Mouse (Mus musculus): ENCODE results near the gene Becn1. TPM values are rescaled to one million over a fixed set of nuclear protein-coding genes. Genes with fewer than 3 reads are reported as not detected.
"Not testable (repeated sequence)": the region's sequence is repeated elsewhere in the genome, so short reads cannot be mapped to it uniquely, and the experiment has no call there.

The Becn1 gene
- polyA plus RNA-seq, 1 experiment from 2014 or later, result 164 TPM

- H3K27me3 ChIP-seq, result no peaks in the 10 kb centered on the region
- peaks cover 12% of the 10 kb centered on the region for H3K36me3 ChIP-seq (ENCODE audit: poor library complexity, severe bottlenecking)
- no peaks in the 10 kb centered on the region for H3K9me3 ChIP-seq (replicated peaks)
- no peak within 1 kb of the TSS for H3K27ac ChIP-seq
- no peaks in the 10 kb centered on the region for H3K4me1 ChIP-seq
- H3K9ac ChIP-seq, result no peak within 1 kb of the TSS
- H3K4me2 ChIP-seq, result no peak within 1 kb of the TSS
- ATAC-seq, result no peak
- WGBS, result 81% methylated on average over 7 of the region's 7 CpGs
- H3K4me3 ChIP-seq, result no peak within 1 kb of the TSS
Measured at GRCm38 (mm10) chr11:101330371-101330924, 28.4 kb upstream of the Becn1 start, which contains the start of gene Aoc3. TSS of gene Aoc3 (plus strand) at chr11:101330605.

- H3K27me3 ChIP-seq, result no peaks in the 10 kb centered on the region
- no peaks in the 10 kb centered on the region for H3K9me3 ChIP-seq (replicated peaks)
- WGBS, result 87% methylated on average over 6 of the region's 6 CpGs
- no peak overlapping the region for H3K4me3 ChIP-seq
- H3K9ac ChIP-seq, result no peak overlapping the region; the same call in 1 of the 2 replicates
- no peaks in the 10 kb centered on the region for H3K4me1 ChIP-seq
- no peak overlapping the region for H3K27ac ChIP-seq
- ATAC-seq, result no peak
- no peak overlapping the region for H3K4me2 ChIP-seq
- peaks cover 26% of the 10 kb centered on the region for H3K36me3 ChIP-seq (ENCODE audit: poor library complexity, severe bottlenecking)
Measured at GRCm38 (mm10) chr11:101328941-101329635, 27.0 kb upstream of the Becn1 start.

GRCm38 (mm10) chr11:101327311-101327710 is 25.2 kb upstream of the Becn1 start:
- Histone ChIP-seq H3K9ac (no peak overlapping the region), H3K27me3 (no peaks in the 10 kb centered on the region), H3K9me3 (replicated peaks) (no peaks in the 10 kb centered on the region), H3K36me3 (ENCODE audit: poor library complexity, severe bottlenecking) (peaks cover 43% of the 10 kb centered on the region), H3K4me1 (no peaks in the 10 kb centered on the region), H3K4me3 (no peak overlapping the region), H3K27ac (no peak overlapping the region), H3K4me2 (no peak overlapping the region)
- no peak for ATAC-seq
- WGBS, result 64% methylated on average over 3 of the region's 3 CpGs

- no peak for ATAC-seq
- H3K9ac ChIP-seq, result no peak overlapping the region
- H3K27me3 ChIP-seq, result no peaks in the 10 kb centered on the region
- no peak overlapping the region for H3K4me2 ChIP-seq
- H3K4me3 ChIP-seq, result no peak overlapping the region
- WGBS, result 86% methylated on average over 11 of the region's 11 CpGs
- no peak overlapping the region for H3K27ac ChIP-seq
- H3K36me3 ChIP-seq (ENCODE audit: poor library complexity, severe bottlenecking), result peaks cover 55% of the 10 kb centered on the region
- H3K4me1 ChIP-seq, result no peaks in the 10 kb centered on the region
- H3K9me3 ChIP-seq (replicated peaks), result no peaks in the 10 kb centered on the region
Measured at GRCm38 (mm10) chr11:101326147-101326546, 24.1 kb upstream of the Becn1 start.

GRCm38 (mm10) chr11:101325201-101325600 is 23.1 kb upstream of the Becn1 start:
- H3K4me3 ChIP-seq; H3K4me1 ChIP-seq; H3K4me2 ChIP-seq; H3K27me3 ChIP-seq; H3K27ac ChIP-seq; ATAC-seq; H3K9ac ChIP-seq; H3K9me3 ChIP-seq (replicated peaks): not testable (repeated sequence)
- 93% methylated on average over 11 of the region's 11 CpGs for WGBS
- H3K36me3 ChIP-seq (ENCODE audit: poor library complexity, severe bottlenecking), result peaks cover 64% of the 10 kb centered on the region

GRCm38 (mm10) chr11:101324763-101325162 is 22.7 kb upstream of the Becn1 start, which contains the start of gene Aoc2:
TSS of gene Aoc2 (plus strand) at chr11:101325063.
- no peak within 1 kb of the TSS for H3K4me3 ChIP-seq
- H3K36me3 ChIP-seq (ENCODE audit: poor library complexity, severe bottlenecking), result peaks cover 69% of the 10 kb centered on the region
- no peak within 1 kb of the TSS for H3K27ac ChIP-seq
- H3K4me2 ChIP-seq, result no peak within 1 kb of the TSS
- H3K4me1 ChIP-seq, result no peaks in the 10 kb centered on the region
- no peak for ATAC-seq
- 94% methylated on average over 5 of the region's 5 CpGs for WGBS
- H3K9ac ChIP-seq, result no peak within 1 kb of the TSS
- no peaks in the 10 kb centered on the region for H3K27me3 ChIP-seq
- H3K9me3 ChIP-seq (replicated peaks), result no peaks in the 10 kb centered on the region

GRCm38 (mm10) chr11:101323609-101324008 is 21.5 kb upstream of the Becn1 start:
- Histone ChIP-seq H3K9me3 (replicated peaks) (no peaks in the 10 kb centered on the region), H3K4me3 (no peak overlapping the region), H3K27ac (no peak overlapping the region), H3K36me3 (ENCODE audit: poor library complexity, severe bottlenecking) (peaks cover 80% of the 10 kb centered on the region), H3K4me2 (no peak overlapping the region), H3K4me1 (no peaks in the 10 kb centered on the region), H3K9ac (no peak overlapping the region), H3K27me3 (no peaks in the 10 kb centered on the region)
- peak; percentile 30; the same call in 1 of the 2 replicates for ATAC-seq
- WGBS, result 7% methylated on average over 4 of the region's 4 CpGs

GRCm38 (mm10) chr11:101316501-101316917 is 14.4 kb upstream of the Becn1 start:
- Histone ChIP-seq H3K4me2 (peak overlapping the region; percentile 99), H3K27me3 (no peaks in the 10 kb centered on the region), H3K9me3 (replicated peaks) (no peaks in the 10 kb centered on the region), H3K36me3 (ENCODE audit: poor library complexity, severe bottlenecking) (peaks cover 36% of the 10 kb centered on the region), H3K27ac (peak overlapping the region; percentile 44; the same call in 1 of the 2 replicates), H3K4me3 (peak overlapping the region; percentile 98), H3K4me1 (peaks cover 17% of the 10 kb centered on the region), H3K9ac (peak overlapping the region; percentile 97)
- WGBS, result 1% methylated on average over 17 of the region's 17 CpGs
- ATAC-seq, result no peak; the same call in 1 of the 2 replicates

- H3K27ac ChIP-seq, result peak within 1 kb of the TSS; percentile 44
- H3K4me3 ChIP-seq, result peak within 1 kb of the TSS; percentile 98
- H3K4me2 ChIP-seq, result peak within 1 kb of the TSS; percentile 99
- H3K4me1 ChIP-seq, result peaks cover 17% of the 10 kb centered on the region
- H3K36me3 ChIP-seq (ENCODE audit: poor library complexity, severe bottlenecking), result peaks cover 30% of the 10 kb centered on the region
- H3K27me3 ChIP-seq, result no peaks in the 10 kb centered on the region
- no peaks in the 10 kb centered on the region for H3K9me3 ChIP-seq (replicated peaks)
- WGBS, result under 1% methylated on average over 61 of the region's 62 CpGs
- peak within 1 kb of the TSS; percentile 97 for H3K9ac ChIP-seq
- peak; percentile 93 for ATAC-seq
Measured at GRCm38 (mm10) chr11:101315665-101316500, 13.8 kb upstream of the Becn1 start, which contains the start of gene Psme3. TSS of gene Psme3 (plus strand) at chr11:101316213.

- Histone ChIP-seq H3K36me3 (ENCODE audit: poor library complexity, severe bottlenecking) (peaks cover 22% of the 10 kb centered on the region), H3K27me3 (no peaks in the 10 kb centered on the region), H3K9me3 (replicated peaks) (no peaks in the 10 kb centered on the region), H3K9ac (peak overlapping the region; percentile 97), H3K27ac (no peak overlapping the region), H3K4me3 (peak overlapping the region; percentile 98), H3K4me1 (peaks cover 17% of the 10 kb centered on the region), H3K4me2 (peak overlapping the region; percentile 99)
- WGBS, result 85% methylated on average over 8 of the region's 8 CpGs
- ATAC-seq, result 0 out of 2 replicates have a peak, but pooled peaks have one; percentile 17
Measured at GRCm38 (mm10) chr11:101315082-101315650, 13.1 kb upstream of the Becn1 start.

GRCm38 (mm10) chr11:101314567-101314966 is 12.5 kb upstream of the Becn1 start:
- H3K4me2 ChIP-seq, result no peak overlapping the region
- H3K27ac ChIP-seq, result no peak overlapping the region
- H3K9ac ChIP-seq, result no peak overlapping the region
- peaks cover 16% of the 10 kb centered on the region for H3K36me3 ChIP-seq (ENCODE audit: poor library complexity, severe bottlenecking)
- no peaks in the 10 kb centered on the region for H3K27me3 ChIP-seq
- peaks cover 17% of the 10 kb centered on the region for H3K4me1 ChIP-seq
- no peaks in the 10 kb centered on the region for H3K9me3 ChIP-seq (replicated peaks)
- no peak for ATAC-seq
- WGBS, result 94% methylated on average over 1 of the region's 1 CpGs
- H3K4me3 ChIP-seq, result no peak overlapping the region
